Mouse (Mus musculus): ENCODE results near the gene Otud7a.

GRCm38 (mm10) chr7:63504202-63504601, 59.7 kb downstream of the Otud7a start:
- no peak for TF ChIP-seq POLR2A (IDR thresholded peaks at IDR 0.05; ENCODE audit: control insufficient read depth in 1 of 2, insufficient read depth in 1 of 2, low read depth in 1 of 2, low read length in 2 of 2, poor library complexity in 1 of 2)
- TF ChIP-seq TAL1 (IDR thresholded peaks at IDR 0.05; ENCODE audit: low read length): no peak
- no peak for TF ChIP-seq EP300 (IDR thresholded peaks at IDR 0.05; ENCODE audit: low read depth in 1 of 2, low read length in 2 of 2)
- TF ChIP-seq USF2 (IDR thresholded peaks at IDR 0.05; ENCODE audit: borderline replicate concordance in 1 of 2, insufficient read depth in 1 of 2, low read depth in 1 of 2, low read length in 2 of 2): no peak
- no peak for TF ChIP-seq CTCF (IDR thresholded peaks at IDR 0.05 in 2 of 3, conservative IDR thresholded peaks at IDR 0.05 in 1 of 3; ENCODE audit: control insufficient read depth in 1 of 3, insufficient read depth in 1 of 3, low read depth in 2 of 3, low read length in 3 of 3, poor library complexity in 1 of 3, severe bottlenecking in 1 of 3)
- TF ChIP-seq MXI1 (IDR thresholded peaks at IDR 0.05; ENCODE audit: low read depth, low read length): no peak
- TF ChIP-seq POLR2AphosphoS5 (IDR thresholded peaks at IDR 0.05; ENCODE audit: borderline replicate concordance, low read depth, low read length): no peak
- no peak for TF ChIP-seq ZNF384 (IDR thresholded peaks at IDR 0.05; ENCODE audit: low read depth, low read length)
- no peak for TF ChIP-seq BHLHE40 (IDR thresholded peaks at IDR 0.05; ENCODE audit: borderline replicate concordance, low read depth, low read length)
- TF ChIP-seq ETS1 (IDR thresholded peaks at IDR 0.05; ENCODE audit: low read depth, low read length): no peak
- TF ChIP-seq MAX (IDR thresholded peaks at IDR 0.05; ENCODE audit: low read length): no peak
- no peak for TF ChIP-seq KAT2A (conservative IDR thresholded peaks at IDR 0.05; ENCODE audit: low read depth, low read length)
- TF ChIP-seq GATA1 (IDR thresholded peaks at IDR 0.05; ENCODE audit: low read depth, low read length): no peak
- no peak for TF ChIP-seq ZC3H11A (IDR thresholded peaks at IDR 0.05; ENCODE audit: low read depth, low read length)
